Mouse (Mus musculus): ENCODE data around the gene Olfr1030. TPM values are rescaled to one million over a fixed set of nuclear protein-coding genes. Genes with fewer than 3 reads are reported as not detected.
A peak's percentile ranks its signal among the peaks of the same experiment; 100 is the strongest.
"Not testable (repeated sequence)": the region's sequence is repeated elsewhere in the genome, so short reads cannot be mapped to it uniquely, and the experiment has no call there.

The Olfr1030 gene
- not detected in 2 replicates for polyA plus RNA-seq (2014; fragmentation: Nextera tagmentation; extraction: Ambion mirVana)

DNA sequence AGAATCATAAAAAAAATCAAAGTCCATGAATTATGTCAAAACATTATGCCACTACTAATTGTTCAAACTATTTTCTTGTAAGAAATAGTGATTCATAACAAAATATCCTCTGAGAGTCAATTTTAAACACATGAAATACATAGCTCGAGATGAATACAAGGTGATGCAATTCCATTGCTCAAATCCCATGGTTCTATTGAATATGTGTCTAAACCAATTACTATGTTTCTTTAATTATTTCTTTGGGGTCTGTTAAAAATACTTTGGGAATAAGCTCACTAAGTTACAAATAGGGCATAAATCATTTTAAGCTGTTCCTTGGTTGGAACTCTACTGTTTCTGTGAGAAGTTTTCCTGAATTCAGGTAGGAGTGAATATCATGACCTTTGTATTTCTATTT lies at the start of gene Olfr1030:
Gene Olfr1030 (plus strand): TSS at position 301 of the 400 bp plus-strand sequence.
- Histone ChIP-seq H3K27ac (ENCODE audit: low read depth, low read length) (no peak within 1 kb of the TSS), H3K9me3 (ENCODE audit: control insufficient read depth, low read length) (no peaks in the 10 kb centered on the region), H3K27me3 (ENCODE audit: control insufficient read depth, insufficient read depth, low read length) (no peaks in the 10 kb centered on the region), H3K4me3 (ENCODE audit: low read depth, low read length) (no peak within 1 kb of the TSS), H3K4me1 (ENCODE audit: control insufficient read depth, insufficient read depth, low read length) (no peaks in the 10 kb centered on the region), H3K4me2 (ENCODE audit: low read depth, low read length) (no peak within 1 kb of the TSS), H3K9ac (replicated peaks; ENCODE audit: low read depth, low read length) (no peak within 1 kb of the TSS), H3K36me3 (ENCODE audit: control insufficient read depth, insufficient read depth, low read length) (no peaks in the 10 kb centered on the region)
- ATAC-seq (ENCODE audit: low read depth), result no peak
- WGBS, result 88% methylated on average over 1 of the region's 1 CpGs

DNA sequence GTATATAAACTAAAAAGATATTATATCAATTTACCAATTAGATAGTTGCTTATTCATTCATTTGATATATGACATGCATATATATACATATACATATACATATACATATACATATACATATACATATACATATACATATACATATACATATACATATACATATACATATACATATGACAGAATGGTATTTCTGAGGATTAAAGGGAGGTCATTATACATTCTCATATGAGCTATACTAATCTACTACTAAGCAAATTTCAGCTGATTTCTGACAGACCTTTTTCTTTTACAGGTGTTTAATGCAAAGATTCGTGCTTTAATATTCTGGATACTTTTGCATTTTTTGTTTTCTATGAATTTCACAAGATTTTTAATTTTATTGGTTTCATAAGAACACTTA lies 28.9 kb upstream of the Olfr1030 start, which contains the start of gene Olfr1028:
Gene Olfr1028 (plus strand): TSS at position 301 of the 400 bp plus-strand sequence.
- Histone ChIP-seq H3K27ac (ENCODE audit: low read depth, low read length) (no peak within 1 kb of the TSS), H3K4me1 (ENCODE audit: control insufficient read depth, insufficient read depth, low read length) (no peaks in the 10 kb centered on the region), H3K4me2 (ENCODE audit: low read depth, low read length) (no peak within 1 kb of the TSS), H3K9ac (replicated peaks; ENCODE audit: low read depth, low read length) (no peak within 1 kb of the TSS), H3K4me3 (ENCODE audit: low read depth, low read length) (no peak within 1 kb of the TSS), H3K9me3 (ENCODE audit: control insufficient read depth, low read length) (no peaks in the 10 kb centered on the region), H3K36me3 (ENCODE audit: control insufficient read depth, insufficient read depth, low read length) (no peaks in the 10 kb centered on the region), H3K27me3 (ENCODE audit: control insufficient read depth, insufficient read depth, low read length) (no peaks in the 10 kb centered on the region)
- ATAC-seq (ENCODE audit: low read depth), result no peak
- WGBS, result 71% methylated on average over 1 of the region's 1 CpGs

DNA sequence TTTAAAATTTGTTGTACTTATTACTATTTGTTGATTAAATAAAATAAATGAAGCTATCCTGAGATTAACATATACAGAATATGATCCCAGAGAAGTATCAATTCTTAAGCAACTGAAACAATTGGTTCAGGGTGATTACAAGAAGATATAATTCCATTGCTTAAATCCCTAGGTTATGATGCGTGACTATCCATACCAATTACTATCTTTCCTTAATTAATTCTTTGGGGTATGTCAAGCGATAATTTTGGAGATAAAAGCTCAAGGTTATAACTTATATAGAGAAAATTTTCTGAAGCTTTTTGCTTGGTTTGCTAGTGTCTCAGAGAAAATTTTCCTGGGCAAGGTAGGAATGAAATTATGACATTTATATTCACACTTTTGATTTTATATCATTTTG lies 5.5 kb upstream of the Olfr1030 start, which contains the start of gene Olfr1029:
Gene Olfr1029 (plus strand): TSS at position 301 of the 400 bp plus-strand sequence.
- H3K27me3 ChIP-seq (ENCODE audit: control insufficient read depth, insufficient read depth, low read length), result no peaks in the 10 kb centered on the region
- no peaks in the 10 kb centered on the region for H3K4me1 ChIP-seq (ENCODE audit: control insufficient read depth, insufficient read depth, low read length)
- no peak within 1 kb of the TSS for H3K27ac ChIP-seq (ENCODE audit: low read depth, low read length)
- H3K9me3 ChIP-seq (ENCODE audit: control insufficient read depth, low read length), result no peaks in the 10 kb centered on the region
- no peak within 1 kb of the TSS for H3K9ac ChIP-seq (replicated peaks; ENCODE audit: low read depth, low read length)
- ATAC-seq (ENCODE audit: low read depth), result no peak
- no peak within 1 kb of the TSS for H3K4me3 ChIP-seq (ENCODE audit: low read depth, low read length)
- no peak within 1 kb of the TSS for H3K4me2 ChIP-seq (ENCODE audit: low read depth, low read length)
- no peaks in the 10 kb centered on the region for H3K36me3 ChIP-seq (ENCODE audit: control insufficient read depth, insufficient read depth, low read length)
- WGBS, result 87% methylated on average over 2 of the region's 2 CpGs

DNA sequence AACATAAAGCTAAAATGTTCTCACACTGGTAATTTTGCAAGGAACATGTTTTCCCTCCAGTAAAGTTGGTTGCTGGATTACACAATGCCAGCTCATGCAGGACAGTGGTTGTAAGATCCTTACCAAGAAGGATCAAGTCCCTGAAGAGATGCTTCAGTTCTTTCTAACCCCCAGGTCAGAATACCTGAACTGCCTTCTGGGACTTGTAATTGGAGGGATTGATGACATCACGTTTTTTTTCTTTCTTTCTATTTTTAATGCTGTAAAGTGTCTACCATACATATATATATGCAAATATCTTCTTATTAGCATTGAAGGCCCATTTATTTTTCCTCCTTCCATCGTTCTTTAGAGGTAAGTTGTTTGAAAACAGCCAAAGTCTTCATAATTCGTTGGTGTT lies 10.9 kb downstream of the Olfr1030 start, which contains the start of gene Olfr1031:
Gene Olfr1031 (plus strand): TSS at position 301 of the 400 bp plus-strand sequence.
- no peaks in the 10 kb centered on the region for H3K36me3 ChIP-seq (ENCODE audit: control insufficient read depth, insufficient read depth, low read length)
- H3K9me3 ChIP-seq (ENCODE audit: control insufficient read depth, low read length), result no peaks in the 10 kb centered on the region
- no peaks in the 10 kb centered on the region for H3K27me3 ChIP-seq (ENCODE audit: control insufficient read depth, insufficient read depth, low read length)
- H3K27ac ChIP-seq (ENCODE audit: low read depth, low read length), result no peak within 1 kb of the TSS
- H3K9ac ChIP-seq (replicated peaks; ENCODE audit: low read depth, low read length), result no peak within 1 kb of the TSS
- H3K4me3 ChIP-seq (ENCODE audit: low read depth, low read length), result no peak within 1 kb of the TSS
- no peak for ATAC-seq (ENCODE audit: low read depth)
- H3K4me1 ChIP-seq (ENCODE audit: control insufficient read depth, insufficient read depth, low read length), result no peaks in the 10 kb centered on the region
- WGBS, result 55% methylated on average over 3 of the region's 3 CpGs
- H3K4me2 ChIP-seq (ENCODE audit: low read depth, low read length), result no peak within 1 kb of the TSS

DNA sequence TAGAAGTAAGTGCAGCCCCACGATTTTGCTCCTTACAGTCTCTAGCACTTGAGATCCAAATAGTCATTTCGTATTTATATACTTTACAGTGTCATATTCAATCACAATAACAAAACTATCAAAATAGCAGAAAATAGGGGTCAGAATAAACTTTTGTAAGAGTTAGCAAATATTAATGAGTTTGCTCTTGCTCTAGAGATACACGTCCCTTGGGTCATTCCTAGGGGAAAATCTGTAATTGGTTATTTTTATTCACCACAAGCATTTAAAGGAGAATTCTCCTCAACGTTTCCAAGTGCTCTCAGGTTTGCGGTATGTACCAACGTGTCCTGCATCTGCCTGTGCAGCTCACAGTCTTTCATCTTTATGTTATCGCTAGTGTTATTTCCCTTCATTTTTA lies 26.2 kb downstream of the Olfr1030 start, which contains the start of gene Olfr1032:
Gene Olfr1032 (plus strand): TSS at position 301 of the 400 bp plus-strand sequence.
- no peak within 1 kb of the TSS for H3K27ac ChIP-seq (ENCODE audit: low read depth, low read length)
- no peak for ATAC-seq (ENCODE audit: low read depth)
- H3K9me3 ChIP-seq (ENCODE audit: control insufficient read depth, low read length), result no peaks in the 10 kb centered on the region
- no peaks in the 10 kb centered on the region for H3K4me1 ChIP-seq (ENCODE audit: control insufficient read depth, insufficient read depth, low read length)
- H3K4me2 ChIP-seq (ENCODE audit: low read depth, low read length), result no peak within 1 kb of the TSS
- 90% methylated on average over 7 of the region's 7 CpGs for WGBS
- H3K27me3 ChIP-seq (ENCODE audit: control insufficient read depth, insufficient read depth, low read length), result no peaks in the 10 kb centered on the region
- no peak within 1 kb of the TSS for H3K4me3 ChIP-seq (ENCODE audit: low read depth, low read length)
- H3K9ac ChIP-seq (replicated peaks; ENCODE audit: low read depth, low read length), result no peak within 1 kb of the TSS
- no peaks in the 10 kb centered on the region for H3K36me3 ChIP-seq (ENCODE audit: control insufficient read depth, insufficient read depth, low read length)

DNA sequence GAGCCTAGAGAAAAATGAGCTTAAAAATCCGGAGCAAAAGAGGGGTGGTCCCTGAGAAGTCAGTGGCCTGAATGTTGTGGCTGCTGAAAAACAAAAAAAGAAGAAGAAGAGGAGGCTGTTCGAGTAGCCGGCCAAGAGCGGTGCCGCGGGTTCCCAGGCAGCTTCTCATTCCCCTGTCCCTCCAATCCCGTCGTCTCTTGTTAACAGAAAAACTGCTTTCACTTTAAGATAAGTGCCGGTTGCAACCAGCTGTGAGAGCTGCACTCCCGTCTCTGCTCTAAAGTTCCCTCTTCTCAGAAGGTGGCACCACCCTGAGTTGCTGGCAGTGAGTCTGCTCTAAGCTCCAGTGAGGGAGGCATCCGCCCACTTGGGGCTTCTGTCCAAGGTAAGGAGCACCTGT lies 41.3 kb downstream of the Olfr1030 start, which contains the start of gene Olfr1033:
Gene Olfr1033 (plus strand): TSS at position 228 of the 400 bp plus-strand sequence.
- not testable (repeated sequence) for H3K9ac ChIP-seq (replicated peaks; ENCODE audit: low read depth, low read length); ATAC-seq (ENCODE audit: low read depth)

DNA sequence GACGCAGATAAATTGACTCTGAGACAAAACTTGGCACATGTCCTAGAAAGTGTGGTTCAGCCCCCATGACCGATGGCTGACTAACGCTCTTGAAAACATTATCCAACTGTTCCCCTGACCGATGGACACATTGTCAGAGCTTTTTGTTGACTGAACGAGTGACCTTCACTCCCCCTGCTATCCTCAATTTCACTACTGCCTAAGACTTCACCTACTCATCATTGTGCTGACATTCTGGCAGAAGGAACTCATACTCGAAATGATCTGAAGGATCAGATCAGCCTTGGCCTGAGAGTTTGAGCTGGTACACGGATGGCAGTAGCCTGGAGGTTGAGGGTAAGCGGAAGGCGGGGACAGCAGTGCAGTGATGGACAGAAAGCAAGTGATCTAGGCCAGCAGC lies 42.4 kb downstream of the Olfr1030 start:
- H3K27ac ChIP-seq (ENCODE audit: low read depth, low read length); H3K27me3 ChIP-seq (ENCODE audit: control insufficient read depth, insufficient read depth, low read length); H3K4me1 ChIP-seq (ENCODE audit: control insufficient read depth, insufficient read depth, low read length); H3K4me2 ChIP-seq (ENCODE audit: low read depth, low read length); H3K4me3 ChIP-seq (ENCODE audit: low read depth, low read length); H3K36me3 ChIP-seq (ENCODE audit: control insufficient read depth, insufficient read depth, low read length); H3K9me3 ChIP-seq (ENCODE audit: control insufficient read depth, low read length); ATAC-seq (ENCODE audit: low read depth); H3K9ac ChIP-seq (replicated peaks; ENCODE audit: low read depth, low read length): not testable (repeated sequence)
- WGBS, result 68% methylated on average over 3 of the region's 9 CpGs

More for the DNA sequence above, 41.3 kb downstream of the Olfr1030 start, which contains the start of gene Olfr1033:
- H3K27me3 ChIP-seq (ENCODE audit: control insufficient read depth, insufficient read depth, low read length); H3K4me1 ChIP-seq (ENCODE audit: control insufficient read depth, insufficient read depth, low read length); H3K9me3 ChIP-seq (ENCODE audit: control insufficient read depth, low read length); H3K36me3 ChIP-seq (ENCODE audit: control insufficient read depth, insufficient read depth, low read length); H3K4me3 ChIP-seq (ENCODE audit: low read depth, low read length); H3K27ac ChIP-seq (ENCODE audit: low read depth, low read length): not testable (repeated sequence)
- 3% methylated on average over 10 of the region's 11 CpGs for WGBS
- H3K4me2 ChIP-seq (ENCODE audit: low read depth, low read length), result peak within 1 kb of the TSS; percentile 37; the same call in 1 of the 2 replicates

Other genes with a start within 250 kb of the Olfr1030 start
- not detected in 2 replicates for gene Olfr1012, start 216.5 kb upstream of the Olfr1030 start, polyA plus RNA-seq (2014; fragmentation: Nextera tagmentation; extraction: Ambion mirVana)
- not detected in 2 replicates for gene Olfr1013, start 212.2 kb upstream of the Olfr1030 start, polyA plus RNA-seq (2014; fragmentation: Nextera tagmentation; extraction: Ambion mirVana)
- gene Olfr1014, start 206.6 kb upstream of the Olfr1030 start, polyA plus RNA-seq (2014; fragmentation: Nextera tagmentation; extraction: Ambion mirVana), result not detected in 2 replicates
- gene Olfr1015, start 197.3 kb upstream of the Olfr1030 start, polyA plus RNA-seq (2014; fragmentation: Nextera tagmentation; extraction: Ambion mirVana), result not detected in 2 replicates
- not detected in 2 replicates for gene Olfr1016, start 176.7 kb upstream of the Olfr1030 start, polyA plus RNA-seq (2014; fragmentation: Nextera tagmentation; extraction: Ambion mirVana)
- gene Olfr1018, start 160.8 kb upstream of the Olfr1030 start, polyA plus RNA-seq (2014; fragmentation: Nextera tagmentation; extraction: Ambion mirVana), result not detected in 2 replicates
- not detected in 2 replicates for gene Olfr1019, start 133.8 kb upstream of the Olfr1030 start, polyA plus RNA-seq (2014; fragmentation: Nextera tagmentation; extraction: Ambion mirVana)
- gene Olfr1020, start 132.2 kb upstream of the Olfr1030 start, polyA plus RNA-seq (2014; fragmentation: Nextera tagmentation; extraction: Ambion mirVana), result not detected in 2 replicates
- gene Olfr1022, start 110.7 kb upstream of the Olfr1030 start, polyA plus RNA-seq (2014; fragmentation: Nextera tagmentation; extraction: Ambion mirVana), result not detected in 2 replicates
- gene Olfr1023, start 93.6 kb upstream of the Olfr1030 start, polyA plus RNA-seq (2014; fragmentation: Nextera tagmentation; extraction: Ambion mirVana), result not detected in 2 replicates
- gene Olfr1024, start 74.2 kb upstream of the Olfr1030 start, polyA plus RNA-seq (2014; fragmentation: Nextera tagmentation; extraction: Ambion mirVana), result not detected in 2 replicates
- gene Olfr1025-ps1, start 64.1 kb upstream of the Olfr1030 start, polyA plus RNA-seq (2014; fragmentation: Nextera tagmentation; extraction: Ambion mirVana), result not detected in 2 replicates
- not detected in 2 replicates for gene Olfr1026, start 57.7 kb upstream of the Olfr1030 start, polyA plus RNA-seq (2014; fragmentation: Nextera tagmentation; extraction: Ambion mirVana)
- gene Olfr1028, start 28.8 kb upstream of the Olfr1030 start, polyA plus RNA-seq (2014; fragmentation: Nextera tagmentation; extraction: Ambion mirVana), result not detected in 2 replicates
- gene Olfr1029, start 5.4 kb upstream of the Olfr1030 start, polyA plus RNA-seq (2014; fragmentation: Nextera tagmentation; extraction: Ambion mirVana), result not detected in 2 replicates
- not detected in 2 replicates for gene Olfr1031, start 11.0 kb downstream of the Olfr1030 start, polyA plus RNA-seq (2014; fragmentation: Nextera tagmentation; extraction: Ambion mirVana)
- gene Olfr1032, start 26.3 kb downstream of the Olfr1030 start, polyA plus RNA-seq (2014; fragmentation: Nextera tagmentation; extraction: Ambion mirVana), result not detected in 2 replicates
- not detected in 2 replicates for gene Olfr1033, start 41.4 kb downstream of the Olfr1030 start, polyA plus RNA-seq (2014; fragmentation: Nextera tagmentation; extraction: Ambion mirVana)
- gene Olfr1034, start 66.6 kb downstream of the Olfr1030 start, polyA plus RNA-seq (2014; fragmentation: Nextera tagmentation; extraction: Ambion mirVana), result not detected in 2 replicates
- not detected in 2 replicates for gene Olfr1036, start 94.7 kb downstream of the Olfr1030 start, polyA plus RNA-seq (2014; fragmentation: Nextera tagmentation; extraction: Ambion mirVana)
- gene Olfr1037, start 108.1 kb downstream of the Olfr1030 start, polyA plus RNA-seq (2014; fragmentation: Nextera tagmentation; extraction: Ambion mirVana), result not detected in 2 replicates
- gene Olfr1039, start 156.7 kb downstream of the Olfr1030 start, polyA plus RNA-seq (2014; fragmentation: Nextera tagmentation; extraction: Ambion mirVana), result not detected in 2 replicates
- not detected in 2 replicates for gene Olfr1040, start 167.5 kb downstream of the Olfr1030 start, polyA plus RNA-seq (2014; fragmentation: Nextera tagmentation; extraction: Ambion mirVana)
- gene Olfr1042, start 182.6 kb downstream of the Olfr1030 start, polyA plus RNA-seq (2014; fragmentation: Nextera tagmentation; extraction: Ambion mirVana), result not detected in 2 replicates
- not detected in 2 replicates for gene Olfr1043, start 188.2 kb downstream of the Olfr1030 start, polyA plus RNA-seq (2014; fragmentation: Nextera tagmentation; extraction: Ambion mirVana)
- not detected in 2 replicates for gene Olfr1044, start 198.5 kb downstream of the Olfr1030 start, polyA plus RNA-seq (2014; fragmentation: Nextera tagmentation; extraction: Ambion mirVana)
- not detected in 2 replicates for gene Olfr52, start 206.4 kb downstream of the Olfr1030 start, polyA plus RNA-seq (2014; fragmentation: Nextera tagmentation; extraction: Ambion mirVana)
- not detected in 2 replicates for gene Olfr1045, start 223.7 kb downstream of the Olfr1030 start, polyA plus RNA-seq (2014; fragmentation: Nextera tagmentation; extraction: Ambion mirVana)
- not detected in 2 replicates for gene Olfr1046, start 240.0 kb downstream of the Olfr1030 start, polyA plus RNA-seq (2014; fragmentation: Nextera tagmentation; extraction: Ambion mirVana)